Mouse (Mus musculus): Measurements from ENCODE around the gene Serp1.

The Serp1 gene

DNA sequence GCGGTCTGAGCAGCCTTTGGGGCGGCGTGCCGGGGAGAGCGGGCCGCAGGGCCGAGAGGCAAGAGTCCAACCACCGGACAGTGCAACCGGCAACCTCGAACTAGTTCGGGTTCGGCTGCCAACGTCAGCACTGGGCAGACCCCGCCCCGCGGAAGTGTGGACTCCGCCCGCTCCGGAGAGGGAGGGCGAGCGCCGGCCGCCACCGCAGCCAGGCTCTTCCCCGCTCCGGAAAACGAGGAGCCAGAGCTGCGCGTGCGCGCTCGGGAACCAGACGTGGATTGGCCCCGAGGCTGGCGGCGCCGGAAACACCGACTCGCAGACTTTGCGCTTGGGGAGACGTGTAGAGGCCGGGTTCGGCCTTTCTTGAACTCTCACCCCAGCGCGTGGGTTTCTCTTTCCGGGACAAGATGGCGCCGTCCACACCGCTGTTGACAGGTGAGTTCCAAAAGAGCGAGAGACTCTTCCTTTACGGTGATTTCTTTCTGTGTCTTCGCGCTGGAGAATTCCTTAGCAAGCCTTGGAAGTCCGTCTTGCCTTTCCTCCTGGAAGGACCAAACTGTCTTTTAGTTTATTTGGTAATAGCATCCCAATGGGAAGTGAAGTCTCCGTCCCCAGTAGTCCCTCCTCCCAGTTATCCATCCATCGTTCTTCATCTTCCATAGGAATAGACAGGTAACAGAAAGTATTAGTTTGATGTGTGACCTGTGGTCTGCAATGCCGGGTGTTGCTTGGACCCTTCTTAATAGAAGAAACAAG is at the start of gene Serp1, which contains the start of gene Eif2a:
Gene Serp1 (minus strand): TSS at position 241 of the 756 bp plus-strand sequence.
Gene Eif2a (plus strand): TSS at position 170 of the 756 bp plus-strand sequence.
- peak; percentile 91 for DNase-seq (ENCODE audit: low read depth, low spot score)

DNA sequence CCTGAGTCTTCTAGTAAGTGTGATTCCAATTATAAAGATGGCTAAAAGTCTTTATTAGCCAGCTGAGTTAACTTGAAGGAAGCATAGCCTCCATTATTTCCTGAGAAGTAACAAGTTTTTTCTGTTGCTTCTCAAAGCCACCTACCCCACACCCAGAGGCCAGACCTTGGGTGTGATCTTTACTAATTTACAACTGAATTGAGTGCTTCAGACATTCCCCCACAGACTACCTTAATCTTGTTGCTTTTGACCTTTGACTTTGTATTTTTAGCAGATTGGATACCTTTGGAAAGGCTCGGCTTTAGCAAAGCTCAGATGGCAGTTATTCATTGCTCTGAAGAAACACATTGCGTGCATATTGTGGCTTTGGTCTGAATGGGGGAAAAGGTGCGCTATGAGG is 45.1 kb upstream of the Serp1 start:
- DNase-seq (ENCODE audit: low read depth, low spot score), result no peak

DNA sequence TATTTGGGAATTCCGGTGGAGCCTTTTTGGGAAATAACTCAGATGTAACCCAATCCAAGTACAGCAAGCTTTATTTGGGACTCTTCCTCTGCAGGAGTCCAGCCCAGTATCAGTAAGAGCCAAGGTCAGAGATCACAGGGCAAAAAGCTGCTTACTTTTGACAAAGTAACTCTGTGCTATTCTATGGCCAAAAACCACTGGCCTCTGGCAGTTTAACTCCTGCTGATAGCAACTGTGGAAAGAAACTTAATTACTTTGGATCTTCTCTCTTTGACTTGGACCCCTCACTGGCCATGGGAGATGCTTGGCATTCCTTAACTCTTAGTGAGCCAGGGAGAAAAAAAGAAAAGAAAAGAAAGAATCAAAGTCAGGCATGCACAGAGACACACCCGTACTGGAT is 35.7 kb upstream of the Serp1 start:
- DNase-seq (ENCODE audit: low read depth, low spot score), result no peak

DNA sequence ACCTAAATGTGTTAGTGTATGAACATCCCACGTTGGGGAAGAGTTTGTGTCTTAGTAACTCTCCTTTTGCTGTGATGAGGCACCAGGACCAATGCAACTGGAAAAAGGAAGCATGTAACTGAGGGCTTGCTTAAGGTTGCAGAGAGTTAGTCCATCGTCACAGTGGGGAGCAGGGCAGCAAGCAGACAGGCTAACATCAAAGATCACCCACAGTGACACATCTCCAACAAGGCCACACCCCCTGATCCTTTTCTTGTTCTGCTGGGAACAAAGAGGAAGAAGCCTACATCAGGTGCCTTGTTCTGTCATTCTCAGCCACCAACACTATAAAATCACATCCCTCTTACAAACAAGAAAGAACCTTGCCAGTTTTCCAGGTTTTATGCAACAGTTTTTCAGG is 34.2 kb upstream of the Serp1 start:
- no peak for DNase-seq (ENCODE audit: low read depth, low spot score)

- DNase-seq (ENCODE audit: low read depth, low spot score), result no peak
These were observed 31.0 kb upstream of the Serp1 start for GRCm38 (mm10) chr3:58556649-58557048.

GRCm38 (mm10) chr3:58552001-58552811 is 26.5 kb upstream of the Serp1 start:
- DNase-seq (ENCODE audit: low read depth, low spot score), result no peak

- DNase-seq (ENCODE audit: low read depth, low spot score), result no peak
These were observed 10.9 kb upstream of the Serp1 start for GRCm38 (mm10) chr3:58536573-58536972.

GRCm38 (mm10) chr3:58526408-58526737 is 681 bp upstream of the Serp1 start:
- DNase-seq (ENCODE audit: low read depth, low spot score), result no peak

GRCm38 (mm10) chr3:58525166-58525565 is 526 bp downstream of the Serp1 start:
- DNase-seq (ENCODE audit: low read depth, low spot score), result no peak

GRCm38 (mm10) chr3:58524246-58524645 is 1.4 kb downstream of the Serp1 start:
- no peak for DNase-seq (ENCODE audit: low read depth, low spot score)

GRCm38 (mm10) chr3:58523386-58523785 is 2.3 kb downstream of the Serp1 start:
- no peak for DNase-seq (ENCODE audit: low read depth, low spot score)

DNA sequence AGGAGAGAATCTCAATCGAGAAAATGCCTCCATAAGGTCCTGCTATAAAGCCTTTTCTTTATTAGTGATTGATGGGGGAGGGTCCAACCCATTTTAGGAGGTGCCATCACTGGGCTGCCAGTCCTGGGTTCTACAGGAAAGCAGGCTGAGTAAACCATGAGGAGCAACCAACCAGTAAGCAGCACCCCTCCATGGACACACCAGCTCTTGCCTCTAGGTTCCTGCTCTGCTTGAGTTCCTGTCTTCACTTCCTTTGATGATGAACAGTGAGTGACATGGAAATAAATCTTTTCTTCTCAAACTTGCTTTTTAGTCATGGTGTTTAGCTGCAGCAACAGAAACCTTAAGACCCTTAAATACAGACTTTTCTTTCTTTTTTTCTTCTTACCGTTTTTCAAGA is 4.3 kb downstream of the Serp1 start:
- no peak for DNase-seq (ENCODE audit: low read depth, low spot score)

GRCm38 (mm10) chr3:58520286-58520685 is 5.4 kb downstream of the Serp1 start:
- no peak for DNase-seq (ENCODE audit: low read depth, low spot score)

GRCm38 (mm10) chr3:58519536-58519935 is 6.2 kb downstream of the Serp1 start:
- no peak for DNase-seq (ENCODE audit: low read depth, low spot score)

GRCm38 (mm10) chr3:58518962-58519361 is 6.7 kb downstream of the Serp1 start:
- DNase-seq (ENCODE audit: low read depth, low spot score), result no peak

DNA sequence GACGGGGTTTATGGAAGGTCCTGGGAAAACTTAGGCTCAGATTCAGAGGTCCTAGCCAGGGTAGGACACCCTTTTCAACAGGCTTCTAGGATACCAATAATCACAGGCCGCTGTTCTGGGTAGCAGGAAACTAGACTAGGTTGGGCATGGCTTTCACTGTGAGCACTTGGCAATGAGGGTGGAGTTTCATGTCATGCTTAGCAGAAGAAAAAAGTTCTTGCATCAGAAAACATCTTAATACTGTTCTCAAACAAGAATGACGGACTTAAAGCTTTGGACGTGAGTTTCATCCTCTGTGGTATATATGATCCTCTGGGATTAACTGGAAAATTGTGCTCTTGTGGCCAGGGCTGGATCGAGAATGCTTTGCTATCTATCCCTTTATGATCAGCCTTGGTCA is 7.9 kb downstream of the Serp1 start:
- DNase-seq (ENCODE audit: low read depth, low spot score), result no peak

DNA sequence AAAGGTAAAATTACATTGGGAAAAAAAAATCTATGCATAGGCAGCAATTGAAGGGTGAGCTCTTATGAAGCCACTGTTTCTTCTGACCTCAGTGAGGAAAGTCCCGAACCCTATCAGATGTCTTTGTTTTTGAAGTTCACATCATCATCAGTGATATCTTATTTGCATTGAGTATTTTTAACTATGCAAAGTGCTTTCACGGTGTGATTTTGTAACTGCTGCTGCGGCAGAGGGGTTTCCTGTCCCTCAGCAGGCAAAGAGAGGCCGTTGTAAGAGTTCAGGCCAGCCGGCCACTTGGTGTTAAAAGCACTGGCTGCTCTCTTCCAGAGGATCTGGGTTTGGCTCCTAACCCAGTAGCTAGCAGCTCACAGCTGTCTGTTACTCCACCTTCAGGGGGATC is 8.4 kb downstream of the Serp1 start:
- no peak for DNase-seq (ENCODE audit: low read depth, low spot score)

DNA sequence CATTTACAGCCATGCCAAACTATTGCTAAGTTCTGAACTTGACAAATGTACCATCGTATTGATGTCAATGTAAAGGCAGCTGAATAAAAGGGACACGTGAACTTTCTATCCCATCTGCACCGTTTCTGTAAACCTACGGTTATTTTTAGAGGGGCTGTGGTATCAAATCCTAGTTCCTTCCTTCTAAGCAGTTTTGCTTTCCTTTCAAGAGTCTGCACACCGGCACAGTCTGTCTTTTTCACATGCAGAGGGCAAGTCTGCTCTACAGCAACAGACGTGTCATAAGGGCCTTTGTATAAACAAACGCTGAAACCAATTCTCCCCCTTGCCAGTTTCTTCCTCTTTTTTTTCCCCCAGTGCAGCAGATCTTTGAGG is 9.1 kb downstream of the Serp1 start:
- no peak for DNase-seq (ENCODE audit: low read depth, low spot score)

DNA sequence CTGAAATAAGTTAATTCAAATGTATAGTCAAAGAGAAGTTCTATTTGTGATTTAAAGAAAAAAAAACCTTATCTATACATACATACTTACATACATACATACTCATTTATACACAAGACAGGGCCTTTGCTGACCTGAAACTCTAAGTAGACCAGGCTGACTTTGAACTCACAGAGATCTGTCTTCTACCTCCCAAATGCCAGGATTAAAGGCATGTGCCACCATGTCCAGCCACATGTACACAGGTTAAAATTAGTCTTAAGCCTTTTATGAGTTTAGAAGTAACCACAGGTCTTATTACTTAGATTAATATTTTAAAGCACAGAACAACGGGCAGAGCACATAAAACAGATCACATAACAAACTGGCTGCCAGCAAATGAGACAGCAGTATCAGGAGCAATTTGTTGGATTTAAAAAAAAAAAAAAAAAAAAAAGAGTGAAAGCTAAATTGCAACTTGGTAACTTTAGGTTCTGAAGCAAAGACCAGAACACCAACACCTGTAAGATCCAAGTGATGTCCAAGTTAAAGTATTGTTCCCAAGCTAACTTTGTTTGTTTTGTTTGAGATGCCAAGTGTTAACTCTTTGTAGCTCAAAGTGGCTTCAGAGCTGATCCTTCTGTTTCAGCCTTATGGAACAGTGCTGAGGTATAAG is 9.6 kb downstream of the Serp1 start:
- no peak for DNase-seq (ENCODE audit: low read depth, low spot score)

DNA sequence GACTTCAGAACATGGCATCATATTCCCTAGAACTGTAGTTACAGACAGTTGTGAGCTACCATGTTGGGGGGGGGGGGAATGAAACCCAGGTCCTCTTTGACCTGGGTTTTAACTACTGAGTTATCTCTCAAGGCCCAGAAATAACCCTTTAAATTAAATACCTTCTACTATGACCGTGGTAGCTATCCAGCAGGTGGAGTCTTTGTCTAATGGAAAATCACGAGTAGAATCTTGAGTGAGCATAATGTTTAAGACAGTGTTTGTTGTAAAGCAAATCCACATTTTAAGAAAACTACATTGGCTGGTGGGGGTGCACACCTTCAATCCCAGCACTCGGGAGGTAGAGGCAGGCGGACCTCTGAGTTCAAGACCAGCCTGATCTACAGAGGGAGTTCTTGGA is 12.2 kb downstream of the Serp1 start:
- no peak for DNase-seq (ENCODE audit: low read depth, low spot score)

DNA sequence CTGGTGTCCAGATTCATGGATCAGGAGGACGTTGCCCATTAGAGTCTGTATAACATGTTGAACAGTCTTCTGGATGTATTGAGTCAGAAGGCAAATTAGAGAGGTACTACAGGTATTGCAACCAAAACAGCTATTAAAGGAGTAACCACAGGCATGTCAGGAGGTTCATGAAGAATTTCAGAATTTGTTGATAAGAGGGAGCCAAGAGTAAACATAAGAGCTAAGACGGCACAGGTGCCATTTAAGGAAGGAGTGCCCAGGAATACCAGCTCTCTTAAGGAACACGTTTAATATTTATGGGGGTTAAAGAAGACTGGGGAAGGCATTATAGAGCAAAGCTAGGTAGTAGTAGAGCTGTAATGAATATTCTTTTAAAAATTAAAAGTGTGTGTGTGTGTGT is 13.0 kb downstream of the Serp1 start:
- DNase-seq (ENCODE audit: low read depth, low spot score), result no peak

DNA sequence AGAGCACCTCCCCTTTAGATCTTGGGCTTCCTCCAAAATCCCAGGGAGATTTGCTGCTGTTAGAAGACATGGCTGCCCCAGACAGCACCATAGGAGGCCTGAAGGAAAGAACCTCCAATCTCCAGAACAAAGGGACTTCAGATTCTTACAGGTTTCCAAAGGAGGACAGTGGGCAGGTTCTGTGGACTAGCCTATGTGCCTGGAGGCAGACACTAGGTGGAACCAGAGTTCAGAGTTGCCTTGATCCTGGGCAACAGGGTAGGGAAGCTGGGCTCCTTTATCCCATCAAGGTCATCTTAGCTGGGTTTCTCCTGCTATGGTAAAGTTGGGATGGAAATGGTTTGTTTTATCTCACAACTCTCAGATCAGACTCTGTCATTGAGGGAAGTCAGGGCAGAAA is 14.1 kb downstream of the Serp1 start:
- DNase-seq (ENCODE audit: low read depth, low spot score), result no peak

Data from retina, adult 2 months (tissue).